Mouse (Mus musculus) neural tube, embryonic 12.5 days (tissue): ENCODE results near the gene Pdcd10. TPM values are rescaled to one million over a fixed set of nuclear protein-coding genes. Genes with fewer than 3 reads are reported as not detected.

Experiments
- polyA plus RNA-seq: library from polyadenylated mRNA; unstranded; fragments of >200 nt; fragmentation: Nextera tagmentation; extraction: Ambion mirVana; gene quantifications from 2 replicates; pipeline ENCODE4 v1.2.1, GENCODE M21; 2016

Pdcd10 gene
- polyA plus RNA-seq, 1 experiment from 2014 or later = 88.5 TPM

Other genes with a start within 250 kb of the Pdcd10 start
- gene Wdr49, start 74.7 kb downstream of the Pdcd10 start, polyA plus RNA-seq = not detected in 2 replicates
- gene Serpini1, start 691 bp upstream of the Pdcd10 start, polyA plus RNA-seq = 73.1 and 84.9 TPM in 2 replicates
- gene Gm29133, start 191.3 kb upstream of the Pdcd10 start, polyA plus RNA-seq = not detected in 2 replicates